ENCODE assay signal across 22 mouse cellular contexts in the genomic region with DNA sequence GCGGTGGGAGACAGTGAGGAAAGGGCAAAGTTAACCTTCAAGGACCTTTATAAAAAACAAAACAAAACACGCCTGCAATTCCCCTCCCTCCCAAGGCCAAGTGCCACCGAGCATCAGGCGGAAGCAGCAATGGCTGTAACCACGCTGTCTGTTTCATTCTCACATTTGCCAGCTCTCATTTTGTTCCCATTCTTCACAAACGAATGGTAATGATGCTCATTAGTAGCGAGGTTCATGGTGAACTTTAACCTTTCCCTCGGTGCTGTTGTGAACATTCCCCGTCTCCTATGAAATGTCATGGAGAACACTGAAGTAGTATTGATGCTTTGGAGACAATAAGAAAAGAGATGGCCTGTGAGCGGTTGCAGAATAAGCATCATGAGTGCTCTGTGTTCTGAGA.
"Had no signal": no experiment of that assay in that cellular context is flagged by ENCODE, and none has a peak within 500 bp of the region (broad histone marks: within the 10 kb centered on the region; RNA-seq: fewer than 3 reads in every experiment).

No protein-coding gene starts in this region.

- H3K27me3 ChIP-seq: heart, embryonic 13.5 days; heart, embryonic 15.5 days; hindbrain, embryonic 13.5 days; hindbrain, embryonic 15.5 days; kidney, embryonic 15.5 days; limb, embryonic 13.5 days; limb, embryonic 15.5 days; liver, embryonic 12.5 days had no signal

- H3K36me3 ChIP-seq: heart, embryonic 13.5 days; heart, embryonic 15.5 days; hindbrain, embryonic 13.5 days; hindbrain, embryonic 15.5 days; kidney, embryonic 15.5 days; limb, embryonic 13.5 days; limb, embryonic 15.5 days; liver, embryonic 12.5 days had no signal

- DNase-seq: gastrocnemius, postnatal 14 days; gastrocnemius, postnatal 36 days; heart, adult 18-20 months; heart, postnatal 14 days; heart, postnatal 36 days; kidney, adult 11 months; kidney, adult 2 months; kidney, adult 9 months; kidney, postnatal 14 days; kidney, postnatal 36 days; layer of hippocampus, postnatal 36 days; left cerebral cortex, postnatal 4 days had no signal

- H3K27ac ChIP-seq: heart, embryonic 13.5 days; heart, embryonic 15.5 days; hindbrain, embryonic 13.5 days; hindbrain, embryonic 15.5 days; hindbrain, postnatal 0 days; kidney, embryonic 15.5 days; kidney, postnatal 0 days; limb, embryonic 13.5 days; limb, embryonic 15.5 days; liver, embryonic 12.5 days had no signal

- H3K4me3 ChIP-seq: heart, embryonic 13.5 days; heart, embryonic 15.5 days; hindbrain, embryonic 13.5 days; hindbrain, embryonic 15.5 days; kidney, embryonic 15.5 days; limb, embryonic 13.5 days; limb, embryonic 15.5 days; liver, embryonic 12.5 days had no signal

- H3K4me1 ChIP-seq: heart, embryonic 13.5 days; heart, embryonic 15.5 days; kidney, embryonic 15.5 days; limb, embryonic 15.5 days; liver, embryonic 12.5 days had no signal

- H3K9ac ChIP-seq: heart, embryonic 13.5 days; heart, embryonic 15.5 days; hindbrain, embryonic 13.5 days; hindbrain, embryonic 15.5 days; kidney, embryonic 15.5 days; limb, embryonic 13.5 days; limb, embryonic 15.5 days; liver, embryonic 12.5 days had no signal
